Mouse (Mus musculus): ENCODE measurements around the gene Defb13.

DNA sequence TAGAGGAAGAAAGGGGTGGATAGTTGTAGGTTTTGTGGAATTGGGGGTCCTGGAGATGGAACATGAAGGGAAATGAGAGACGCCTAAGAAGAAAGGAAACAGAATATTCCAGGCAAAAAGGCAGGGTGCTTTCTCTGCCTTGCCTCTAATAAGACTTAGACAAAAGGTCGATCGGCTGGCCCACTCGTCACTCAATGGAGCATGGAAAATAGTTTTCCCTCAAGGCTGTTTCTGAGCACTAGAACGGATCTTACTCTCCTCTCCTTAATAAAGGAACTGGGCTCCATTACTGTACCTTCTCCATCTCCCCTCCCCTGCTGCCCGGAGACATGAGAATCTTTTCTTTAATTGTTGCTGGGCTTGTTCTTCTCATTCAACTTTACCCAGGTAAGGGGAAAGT is at the start of gene Defb13:
- TF ChIP-seq POLR2A (IDR thresholded peaks at IDR 0.05; ENCODE audit: borderline replicate concordance, control insufficient read depth, low read depth, low read length) (no peak), CTCF (IDR thresholded peaks at IDR 0.05; ENCODE audit: control insufficient read depth, insufficient read depth, low read length) (no peak)

Data from bone marrow, adult 2 months (tissue).